Mouse (Mus musculus) G1E (cell line): Measurements from ENCODE around the gene Mdm2. TPM values are rescaled to one million over a fixed set of nuclear protein-coding genes. Genes with fewer than 3 reads are reported as not detected.

ENCODE experiments used
- ATAC-seq: 2 replicates; pipeline ENCODE4 v1.8.0; 2016; ENCODE audit warnings: mild to moderate bottlenecking; ENCODE audit not compliant: insufficient number of reproducible peaks, poor library complexity, low FRiP score, severe bottlenecking; ENCODE audit errors: extremely low read depth
- DNase-seq: peaks from one replicate; pipeline ENCODE4 v3.0.0; 2012; ENCODE audit warnings: low spot score
- H3K27me3 ChIP-seq: 2 replicates; pipeline ENCODE4 v1.6.1; 2012; ENCODE audit warnings: mild to moderate bottlenecking, low read length, inconsistent platforms; ENCODE audit not compliant: insufficient read depth
- H3K36me3 ChIP-seq: replicated peaks from 2 replicates; pipeline ENCODE3; 2012; ENCODE audit warnings: mild to moderate bottlenecking, inconsistent platforms
- H3K4me1 ChIP-seq: 2 replicates; pipeline ENCODE4 v1.6.1; 2012; ENCODE audit warnings: low read depth, low read length, inconsistent platforms, mixed read lengths; ENCODE audit not compliant: insufficient read depth
- H3K4me3 ChIP-seq: 2 replicates; pipeline ENCODE4 v1.5.1; 2012; ENCODE audit warnings: low read depth, mild to moderate bottlenecking, inconsistent platforms, low read length, moderate library complexity, mixed read lengths
- H3K9me3 ChIP-seq: replicated peaks from 2 replicates; pipeline ENCODE4 v1.6.1; 2012; ENCODE audit warnings: inconsistent platforms
- CTCF ChIP-seq: IDR thresholded peaks from 2 replicates; pipeline ENCODE4 v1.5.1; 2012; ENCODE audit warnings: low read depth, low read length, inconsistent platforms, mixed read lengths
- GATA1 ChIP-seq: IDR thresholded peaks from 2 replicates; pipeline ENCODE4 v1.6.1; 2012; ENCODE audit warnings: borderline replicate concordance, low read length, inconsistent platforms, mixed read lengths
- GATA2 ChIP-seq: IDR thresholded peaks from 2 replicates; pipeline ENCODE4 v1.6.1; 2012; ENCODE audit warnings: low read depth, low read length, inconsistent platforms, borderline replicate concordance
- POLR2AphosphoS5 ChIP-seq: IDR thresholded peaks from 2 replicates; pipeline ENCODE4 v1.6.1; 2012; ENCODE audit warnings: low read depth, low read length, inconsistent platforms; ENCODE audit not compliant: insufficient replicate concordance
- TAL1 ChIP-seq: conservative IDR thresholded peaks from 2 replicates; pipeline ENCODE4 v1.6.1; 2012; ENCODE audit warnings: low read depth, low read length, inconsistent platforms, mixed read lengths
- polyA plus RNA-seq: library from polyadenylated mRNA; stranded (reverse); fragments of >175 nt; gene quantifications from 2 replicates; pipeline ENCODE4 v1.2.3, GENCODE M21; 2012
- total RNA-seq, 2 experiments: library from RNA; stranded (forward) in 1 of 2; stranded (reverse) in 1 of 2; fragments of 200-1000 nt in 1 of 2; fragments of >200 nt in 1 of 2; fragmentation: Nextera tagmentation in 1 of 2; gene quantifications; 2 replicates each; pipeline ENCODE4 v1.2.3; 2014 to 2017

Mdm2 gene
- total and polyA plus RNA-seq, 3 experiments, result 41.3 to 153 (median 97.1) TPM

- H3K4me1 ChIP-seq, result peaks cover 11% of the 10 kb centered on the region; the same call in 1 of the 2 replicates
- no peak for ATAC-seq
- H3K4me3 ChIP-seq, result no peak overlapping the region
- no peaks in the 10 kb centered on the region for H3K27me3 ChIP-seq
- no peak for DNase-seq
- H3K36me3 ChIP-seq, result peaks cover 90% of the 10 kb centered on the region
- TF ChIP-seq TAL1, result no peak
- TF ChIP-seq POLR2AphosphoS5, result no peak
- TF ChIP-seq GATA2, result no peak
- no peak for TF ChIP-seq CTCF
- TF ChIP-seq GATA1, result no peak
- peaks cover 34% of the 10 kb centered on the region for H3K9me3 ChIP-seq
These were observed 42.5 kb upstream of the Mdm2 start for GRCm38 (mm10) chr10:117752851-117753647.

- Histone ChIP-seq H3K36me3 (peaks cover 90% of the 10 kb centered on the region), H3K9me3 (peaks cover 34% of the 10 kb centered on the region), H3K4me1 (peaks cover 11% of the 10 kb centered on the region; the same call in 1 of the 2 replicates), H3K4me3 (no peak overlapping the region), H3K27me3 (no peaks in the 10 kb centered on the region)
- no peak for ATAC-seq
- TF ChIP-seq GATA2, result no peak
- no peak for TF ChIP-seq CTCF
- TF ChIP-seq TAL1, result no peak
- no peak for TF ChIP-seq GATA1
- TF ChIP-seq POLR2AphosphoS5, result no peak
- no peak for DNase-seq
These were observed 41.8 kb upstream of the Mdm2 start for GRCm38 (mm10) chr10:117752304-117752821.

- DNase-seq (no peak), ATAC-seq (no peak)
- Histone ChIP-seq H3K9me3 (peaks cover 34% of the 10 kb centered on the region), H3K4me1 (peaks cover 11% of the 10 kb centered on the region; the same call in 1 of the 2 replicates), H3K4me3 (no peak overlapping the region), H3K36me3 (peaks cover 83% of the 10 kb centered on the region), H3K27me3 (no peaks in the 10 kb centered on the region)
- TF ChIP-seq GATA1 (no peak), CTCF (no peak)
These were observed 41.2 kb upstream of the Mdm2 start for GRCm38 (mm10) chr10:117751744-117752143.

- peaks cover 34% of the 10 kb centered on the region for H3K9me3 ChIP-seq
- TF ChIP-seq POLR2AphosphoS5 (no peak), CTCF (no peak), GATA2 (no peak), GATA1 (no peak), TAL1 (no peak)
These were observed 40.7 kb upstream of the Mdm2 start for GRCm38 (mm10) chr10:117751282-117751610.

GRCm38 (mm10) chr10:117750529-117751281 is 40.1 kb upstream of the Mdm2 start:
- Histone ChIP-seq H3K9me3 (peaks cover 34% of the 10 kb centered on the region), H3K36me3 (peaks cover 73% of the 10 kb centered on the region), H3K4me1 (peaks cover 10% of the 10 kb centered on the region; the same call in 1 of the 2 replicates), H3K4me3 (no peak overlapping the region), H3K27me3 (no peaks in the 10 kb centered on the region)
- TF ChIP-seq GATA1 (no peak), CTCF (no peak), GATA2 (no peak), TAL1 (no peak), POLR2AphosphoS5 (no peak)
- no peak for ATAC-seq
- DNase-seq, result no peak

More at GRCm38 (mm10) chr10:117751282-117751610, 40.7 kb upstream of the Mdm2 start:
- peaks cover 11% of the 10 kb centered on the region; the same call in 1 of the 2 replicates for H3K4me1 ChIP-seq
- no peak for ATAC-seq
- peaks cover 78% of the 10 kb centered on the region for H3K36me3 ChIP-seq
- no peaks in the 10 kb centered on the region for H3K27me3 ChIP-seq
- no peak for DNase-seq
- no peak overlapping the region for H3K4me3 ChIP-seq

GRCm38 (mm10) chr10:117749787-117750343 is 39.3 kb upstream of the Mdm2 start:
- DNase-seq (no peak), ATAC-seq (no peak)
- peaks cover 9% of the 10 kb centered on the region for H3K4me1 ChIP-seq
- TF ChIP-seq GATA2, result no peak
- no peak for TF ChIP-seq CTCF
- no peak for TF ChIP-seq GATA1
- peaks cover 34% of the 10 kb centered on the region for H3K9me3 ChIP-seq
- no peak overlapping the region for H3K4me3 ChIP-seq
- H3K36me3 ChIP-seq, result peaks cover 65% of the 10 kb centered on the region
- H3K27me3 ChIP-seq, result no peaks in the 10 kb centered on the region
